Mouse (Mus musculus): ENCODE results near the gene Zmiz1. TPM values are rescaled to one million over a fixed set of nuclear protein-coding genes. Genes with fewer than 3 reads are reported as not detected.

Gene Zmiz1
- polyA plus RNA-seq, 1 experiment from 2014 or later, result 12.4 TPM

- H3K4me3 ChIP-seq (ENCODE audit: low read depth, low read length), result no peak overlapping the region
- 67% methylated on average over 3 of the region's 3 CpGs for WGBS
- no peak for TF ChIP-seq CTCF (IDR thresholded peaks at IDR 0.05; ENCODE audit: low read depth)
- H3K4me2 ChIP-seq (replicated peaks; ENCODE audit: low read depth), result no peak overlapping the region
- no peaks in the 10 kb centered on the region for H3K4me1 ChIP-seq (replicated peaks; ENCODE audit: control insufficient read depth, insufficient read depth, low read length)
- no peaks in the 10 kb centered on the region for H3K27me3 ChIP-seq (replicated peaks; ENCODE audit: control insufficient read depth, insufficient read depth, low read length)
- H3K9ac ChIP-seq (ENCODE audit: low read depth, low read length), result no peak overlapping the region
- H3K27ac ChIP-seq (ENCODE audit: low read depth, low read length), result no peak overlapping the region
- H3K9me3 ChIP-seq (ENCODE audit: control insufficient read depth), result no peaks in the 10 kb centered on the region
- H3K36me3 ChIP-seq (ENCODE audit: control insufficient read depth, insufficient read depth), result no peaks in the 10 kb centered on the region
- ATAC-seq, result no peak
These were observed 18.2 kb upstream of the Zmiz1 start for GRCm38 (mm10) chr14:25440777-25441176.

DNA sequence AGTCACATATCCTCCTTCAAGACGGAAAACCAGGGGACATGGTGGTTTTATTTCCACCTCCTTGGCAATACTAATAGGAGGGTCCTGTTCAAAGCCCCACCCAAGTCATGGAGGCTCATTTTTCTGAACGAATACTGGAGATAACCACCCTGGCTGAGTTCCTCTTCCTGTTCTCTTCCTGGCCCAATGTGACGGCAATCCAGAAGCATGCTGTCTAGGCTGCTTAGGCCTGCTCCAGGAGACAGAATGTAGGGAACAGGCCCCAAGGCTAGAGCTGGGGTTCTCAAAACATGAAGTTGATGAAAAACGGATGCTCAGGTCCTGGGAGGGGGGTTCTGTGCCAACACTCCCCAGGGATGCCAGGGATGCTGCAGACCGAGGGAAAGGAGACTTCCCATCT lies 17.5 kb upstream of the Zmiz1 start:
- TF ChIP-seq CTCF (IDR thresholded peaks at IDR 0.05; ENCODE audit: low read depth), result no peak
- 72% methylated on average over 5 of the region's 5 CpGs for WGBS

DNA sequence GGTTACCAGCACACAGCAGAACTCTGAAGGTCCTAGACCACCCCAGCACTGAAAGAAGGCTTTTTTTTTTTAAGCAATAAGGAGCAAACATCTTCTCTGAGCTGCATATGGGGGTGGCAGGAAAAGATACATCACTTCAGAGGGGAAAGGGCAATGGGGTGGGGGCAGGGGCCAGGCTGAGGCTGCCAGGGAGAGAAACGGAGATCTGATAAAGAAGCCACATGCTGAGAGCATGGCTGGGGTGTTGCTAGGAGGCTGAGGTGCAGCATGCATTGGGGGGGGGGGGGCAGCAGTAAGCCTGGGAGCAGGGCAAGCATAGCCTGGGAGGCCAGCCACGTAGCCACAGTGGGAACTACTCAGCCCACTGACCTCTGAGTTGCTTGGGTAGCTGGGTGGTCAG lies 16.3 kb upstream of the Zmiz1 start:
- H3K4me3 ChIP-seq (ENCODE audit: low read depth, low read length), result no peak overlapping the region
- no peak for ATAC-seq
- no peak for TF ChIP-seq CTCF (IDR thresholded peaks at IDR 0.05; ENCODE audit: low read depth)
- no peaks in the 10 kb centered on the region for H3K9me3 ChIP-seq (ENCODE audit: control insufficient read depth)
- no peaks in the 10 kb centered on the region for H3K4me1 ChIP-seq (replicated peaks; ENCODE audit: control insufficient read depth, insufficient read depth, low read length)
- 61% methylated on average over 2 of the region's 2 CpGs for WGBS
- no peaks in the 10 kb centered on the region for H3K27me3 ChIP-seq (replicated peaks; ENCODE audit: control insufficient read depth, insufficient read depth, low read length)
- no peak overlapping the region for H3K27ac ChIP-seq (ENCODE audit: low read depth, low read length)
- H3K9ac ChIP-seq (ENCODE audit: low read depth, low read length), result no peak overlapping the region
- H3K36me3 ChIP-seq (ENCODE audit: control insufficient read depth, insufficient read depth), result no peaks in the 10 kb centered on the region
- H3K4me2 ChIP-seq (replicated peaks; ENCODE audit: low read depth), result no peak overlapping the region

More for the DNA sequence above, 17.5 kb upstream of the Zmiz1 start:
- no peaks in the 10 kb centered on the region for H3K4me1 ChIP-seq (replicated peaks; ENCODE audit: control insufficient read depth, insufficient read depth, low read length)
- no peak overlapping the region for H3K4me2 ChIP-seq (replicated peaks; ENCODE audit: low read depth)
- H3K9ac ChIP-seq (ENCODE audit: low read depth, low read length), result no peak overlapping the region
- no peak overlapping the region for H3K27ac ChIP-seq (ENCODE audit: low read depth, low read length)
- no peaks in the 10 kb centered on the region for H3K9me3 ChIP-seq (ENCODE audit: control insufficient read depth)
- H3K4me3 ChIP-seq (ENCODE audit: low read depth, low read length), result no peak overlapping the region
- H3K27me3 ChIP-seq (replicated peaks; ENCODE audit: control insufficient read depth, insufficient read depth, low read length), result no peaks in the 10 kb centered on the region
- H3K36me3 ChIP-seq (ENCODE audit: control insufficient read depth, insufficient read depth), result no peaks in the 10 kb centered on the region
- no peak for ATAC-seq

- no peak for ATAC-seq
- H3K27ac ChIP-seq (ENCODE audit: low read depth, low read length), result no peak overlapping the region
- no peak overlapping the region for H3K9ac ChIP-seq (ENCODE audit: low read depth, low read length)
- H3K4me1 ChIP-seq (replicated peaks; ENCODE audit: control insufficient read depth, insufficient read depth, low read length), result peaks cover 11% of the 10 kb centered on the region; the same call in 1 of the 2 replicates
- no peak for TF ChIP-seq CTCF (IDR thresholded peaks at IDR 0.05; ENCODE audit: low read depth)
- H3K36me3 ChIP-seq (ENCODE audit: control insufficient read depth, insufficient read depth), result no peaks in the 10 kb centered on the region
- H3K27me3 ChIP-seq (replicated peaks; ENCODE audit: control insufficient read depth, insufficient read depth, low read length), result no peaks in the 10 kb centered on the region
- no peak overlapping the region for H3K4me3 ChIP-seq (ENCODE audit: low read depth, low read length)
- H3K4me2 ChIP-seq (replicated peaks; ENCODE audit: low read depth), result no peak overlapping the region
- WGBS, result 85% methylated on average over 6 of the region's 6 CpGs
- H3K9me3 ChIP-seq (ENCODE audit: control insufficient read depth), result no peaks in the 10 kb centered on the region
These were observed 11.7 kb upstream of the Zmiz1 start for GRCm38 (mm10) chr14:25447136-25447775.

DNA sequence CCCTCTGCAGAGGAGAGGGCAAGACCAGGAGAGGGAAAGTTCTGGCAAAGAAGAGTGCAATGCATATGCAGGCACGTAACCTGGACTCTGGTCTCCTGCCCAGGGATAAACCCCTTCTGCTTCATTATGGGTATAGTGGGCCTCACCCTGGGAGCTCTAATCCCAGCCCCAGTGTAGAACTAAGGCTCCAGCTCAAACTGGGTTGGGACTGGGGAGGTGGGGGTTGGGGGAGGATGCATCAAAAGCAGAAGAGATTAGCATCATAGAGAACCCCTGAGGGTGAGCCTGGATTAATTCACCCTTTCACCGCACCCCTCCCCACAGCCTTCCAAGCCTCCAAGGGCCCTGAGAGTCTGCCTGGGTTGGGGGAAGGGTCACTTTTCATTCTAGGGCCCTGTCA lies 10.5 kb upstream of the Zmiz1 start:
- Histone ChIP-seq H3K27me3 (replicated peaks; ENCODE audit: control insufficient read depth, insufficient read depth, low read length) (no peaks in the 10 kb centered on the region), H3K4me3 (ENCODE audit: low read depth, low read length) (no peak overlapping the region), H3K9ac (ENCODE audit: low read depth, low read length) (no peak overlapping the region), H3K4me2 (replicated peaks; ENCODE audit: low read depth) (no peak overlapping the region), H3K36me3 (ENCODE audit: control insufficient read depth, insufficient read depth) (no peaks in the 10 kb centered on the region), H3K9me3 (ENCODE audit: control insufficient read depth) (no peaks in the 10 kb centered on the region), H3K4me1 (replicated peaks; ENCODE audit: control insufficient read depth, insufficient read depth, low read length) (peaks cover 16% of the 10 kb centered on the region; the same call in 1 of the 2 replicates), H3K27ac (ENCODE audit: low read depth, low read length) (no peak overlapping the region)
- WGBS, result 75% methylated on average over 2 of the region's 2 CpGs
- no peak for TF ChIP-seq CTCF (IDR thresholded peaks at IDR 0.05; ENCODE audit: low read depth)
- ATAC-seq, result no peak

- peak; percentile 66 for ATAC-seq
- peak overlapping the region; percentile 57 for H3K4me2 ChIP-seq (replicated peaks; ENCODE audit: low read depth)
- TF ChIP-seq CTCF (IDR thresholded peaks at IDR 0.05; ENCODE audit: low read depth), result no peak
- H3K27ac ChIP-seq (ENCODE audit: low read depth, low read length), result peak overlapping the region; percentile 88
- no peaks in the 10 kb centered on the region for H3K36me3 ChIP-seq (ENCODE audit: control insufficient read depth, insufficient read depth)
- peaks cover 16% of the 10 kb centered on the region; the same call in 1 of the 2 replicates for H3K4me1 ChIP-seq (replicated peaks; ENCODE audit: control insufficient read depth, insufficient read depth, low read length)
- 0 out of 2 replicates have a peak overlapping the region, but pooled peaks have one; percentile 13 for H3K9ac ChIP-seq (ENCODE audit: low read depth, low read length)
- no peaks in the 10 kb centered on the region for H3K9me3 ChIP-seq (ENCODE audit: control insufficient read depth)
- WGBS, result 20% methylated on average over 7 of the region's 7 CpGs
- H3K4me3 ChIP-seq (ENCODE audit: low read depth, low read length), result no peak overlapping the region
- H3K27me3 ChIP-seq (replicated peaks; ENCODE audit: control insufficient read depth, insufficient read depth, low read length), result no peaks in the 10 kb centered on the region
These were observed 7.8 kb upstream of the Zmiz1 start for GRCm38 (mm10) chr14:25451099-25451667.

All from intestine, postnatal 0 days (tissue).